Mouse (Mus musculus) monocyte, adult 2 months (primary cell): ENCODE measurements around the gene Etl4.
"Not testable (repeated sequence)": the region's sequence is repeated elsewhere in the genome, so short reads cannot be mapped to it uniquely, and the experiment has no call there.

ENCODE experiments used
- DNase-seq, 2 experiments: peaks; one replicate each; pipeline ENCODE4 v3.0.0; 2022; ENCODE audit warnings: low spot score in 2 of 2, low read depth in 1 of 2

Gene Etl4

DNA sequence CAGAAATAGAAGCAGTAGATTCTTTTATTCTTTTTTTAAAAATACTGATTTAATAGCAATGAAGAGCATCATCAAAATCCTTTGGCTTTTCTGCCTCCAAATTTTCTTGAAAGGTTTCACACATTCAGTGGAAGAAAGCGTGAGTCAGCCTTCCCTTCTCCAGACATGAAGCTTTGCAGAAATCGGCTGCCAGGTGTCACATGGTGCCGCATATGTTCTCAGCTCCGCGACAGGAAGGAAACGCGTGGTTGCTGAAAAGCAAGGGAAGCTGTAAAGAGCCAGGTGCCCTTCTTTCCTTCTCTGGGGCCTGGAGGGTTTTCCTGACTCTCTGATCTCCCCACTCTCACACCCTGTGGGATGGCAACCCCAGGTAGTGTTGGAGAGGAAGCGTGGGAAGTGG lies 383.8 kb downstream of the Etl4 start:
- DNase-seq, result no peak

DNA sequence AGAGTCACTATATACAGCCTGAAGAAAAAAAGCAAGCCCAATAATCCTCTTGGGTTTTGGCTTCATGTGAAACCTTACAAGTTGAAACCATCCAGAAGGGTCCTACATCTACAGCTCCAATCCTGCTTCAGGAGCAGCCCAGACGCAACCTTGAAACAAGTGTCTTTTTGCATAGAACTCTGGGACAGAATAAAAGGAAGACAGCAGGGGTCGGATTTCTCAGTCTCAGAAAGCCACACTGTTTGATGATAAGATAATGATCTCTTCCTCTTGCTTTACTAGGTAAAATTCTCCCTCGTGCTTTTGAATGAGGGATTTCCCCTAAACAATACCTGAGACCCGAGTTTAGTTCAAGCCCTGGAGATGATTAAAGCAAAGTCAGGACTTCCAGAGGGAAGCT lies 385.0 kb downstream of the Etl4 start:
- DNase-seq, result no peak

DNA sequence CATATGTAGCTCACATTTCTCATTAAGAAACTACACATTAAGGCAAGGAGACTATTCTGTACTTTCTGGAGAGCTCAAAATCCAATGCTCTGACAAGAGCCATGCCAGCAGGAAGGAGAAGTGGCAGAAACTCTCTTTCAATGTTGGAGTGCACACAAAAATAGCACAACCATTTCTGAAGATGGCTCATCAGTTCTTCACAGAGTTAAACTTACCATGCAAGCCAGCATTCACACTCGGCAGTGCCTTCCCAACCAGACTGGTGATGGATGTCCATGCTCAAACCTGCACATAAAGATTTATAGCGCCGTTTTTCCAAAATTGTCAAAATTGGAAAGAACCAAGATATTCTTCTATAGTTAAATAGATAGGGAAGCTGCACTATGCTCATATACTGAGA lies 392.9 kb downstream of the Etl4 start:
- no peak for DNase-seq

DNA sequence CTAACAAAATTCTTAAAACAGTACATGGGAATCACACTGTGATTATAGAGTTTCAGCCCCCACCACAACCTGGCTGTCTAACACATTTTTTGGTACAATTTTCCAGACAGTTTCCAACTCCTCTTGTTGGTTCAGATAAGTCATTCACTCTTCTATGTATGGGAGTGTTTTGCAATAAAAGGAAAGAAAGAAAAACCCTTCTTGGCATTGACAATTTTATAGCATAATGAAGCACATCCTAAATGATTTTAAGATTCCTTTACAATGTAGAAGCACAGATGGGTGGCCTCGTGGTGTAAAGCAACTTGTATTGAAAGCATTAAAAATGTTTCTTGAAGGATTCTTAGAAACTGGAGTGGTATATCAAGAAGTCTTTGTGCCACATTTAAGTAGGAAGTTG lies 415.4 kb downstream of the Etl4 start:
- no peak for DNase-seq

DNA sequence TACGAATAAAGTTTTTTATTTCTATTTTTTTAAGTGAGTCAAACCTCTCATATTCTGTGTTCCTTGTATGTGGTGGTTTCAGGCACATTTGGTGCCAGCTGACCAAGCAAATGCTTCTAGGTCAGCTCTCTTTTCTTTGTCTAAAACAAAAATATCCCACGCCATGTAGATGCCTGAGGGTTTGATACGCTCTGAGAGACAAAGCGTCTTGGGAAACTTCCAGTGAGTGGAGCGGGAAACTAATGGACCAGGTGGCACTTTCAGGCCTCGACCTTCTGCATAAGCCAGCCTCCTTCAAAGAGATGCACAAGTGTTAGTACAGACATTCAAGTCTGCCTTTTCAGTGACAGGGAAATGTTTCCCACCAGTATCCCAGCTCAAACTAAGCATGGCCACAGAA lies 426.6 kb downstream of the Etl4 start:
- DNase-seq, result no peak

DNA sequence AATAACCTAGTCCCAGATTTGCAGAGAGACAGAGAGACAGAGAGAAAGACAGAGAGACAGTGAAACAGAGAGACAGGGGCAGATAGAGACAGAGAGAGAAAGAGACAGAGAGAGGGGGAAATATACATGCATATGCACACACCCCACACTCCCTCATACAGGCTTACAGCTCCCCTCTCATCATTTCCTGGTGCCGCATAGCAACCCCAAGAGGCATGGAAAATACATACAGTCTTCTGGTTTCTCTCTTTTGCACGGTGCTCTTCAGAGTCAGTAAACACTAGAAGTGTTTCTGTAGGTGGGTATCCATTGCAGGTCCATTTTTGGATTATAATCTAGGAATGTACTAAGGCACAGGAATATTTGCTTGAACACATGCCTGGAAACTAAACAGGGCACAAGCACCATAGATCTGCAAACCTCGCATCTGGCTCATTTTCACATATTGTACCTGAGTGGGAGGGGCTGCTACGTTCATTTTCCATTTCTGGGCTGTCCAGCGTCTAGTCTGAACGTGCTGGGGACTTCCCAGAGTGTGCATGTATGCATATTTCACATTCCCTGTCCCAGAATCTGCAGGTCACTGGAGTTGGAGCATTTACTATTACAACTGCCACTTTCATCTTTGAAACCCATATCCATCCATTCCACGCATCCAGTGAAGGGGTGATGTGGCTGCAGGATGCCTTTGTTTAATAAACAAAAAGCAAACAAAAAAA lies 429.6 kb downstream of the Etl4 start:
- DNase-seq, result no peak

DNA sequence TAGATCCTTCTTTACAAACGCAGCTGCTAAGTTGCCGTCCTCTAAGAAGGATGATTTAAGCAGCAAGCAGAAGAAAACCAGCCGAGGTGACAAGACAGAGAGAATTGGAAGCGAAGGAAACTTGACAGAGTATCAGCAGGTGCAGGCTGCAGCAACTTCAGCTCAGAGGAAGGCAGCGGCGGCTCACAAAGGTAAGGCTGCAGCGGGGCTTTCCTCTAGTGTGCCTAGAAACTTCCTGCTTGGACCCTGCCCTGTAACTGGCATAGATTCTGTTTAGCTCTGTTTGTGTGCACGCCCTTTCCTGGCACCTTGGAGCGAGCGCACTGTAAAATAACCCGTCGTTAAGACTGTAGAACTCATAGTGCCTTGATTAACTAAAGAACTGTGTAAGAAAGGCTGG lies 430.3 kb downstream of the Etl4 start:
- DNase-seq, result no peak

DNA sequence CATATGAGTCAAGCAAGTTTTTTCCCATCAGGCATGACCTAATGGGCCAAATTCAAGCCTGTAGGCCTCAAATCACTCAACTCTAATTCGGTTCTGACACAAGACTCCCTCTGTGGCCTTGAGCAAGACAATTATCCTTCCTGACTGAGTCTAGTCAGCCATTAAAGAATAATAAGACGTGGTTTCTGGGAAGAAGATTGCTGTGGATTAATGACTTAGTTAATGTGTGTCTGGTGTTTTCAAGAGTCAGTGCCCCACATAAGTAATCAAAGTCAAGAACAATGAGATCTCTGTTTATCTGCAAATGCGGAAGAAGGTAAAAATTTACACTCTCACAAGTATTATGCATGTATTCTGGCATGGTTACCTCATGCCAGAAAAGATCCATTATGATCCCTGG lies 437.3 kb downstream of the Etl4 start:
- DNase-seq, result no peak

DNA sequence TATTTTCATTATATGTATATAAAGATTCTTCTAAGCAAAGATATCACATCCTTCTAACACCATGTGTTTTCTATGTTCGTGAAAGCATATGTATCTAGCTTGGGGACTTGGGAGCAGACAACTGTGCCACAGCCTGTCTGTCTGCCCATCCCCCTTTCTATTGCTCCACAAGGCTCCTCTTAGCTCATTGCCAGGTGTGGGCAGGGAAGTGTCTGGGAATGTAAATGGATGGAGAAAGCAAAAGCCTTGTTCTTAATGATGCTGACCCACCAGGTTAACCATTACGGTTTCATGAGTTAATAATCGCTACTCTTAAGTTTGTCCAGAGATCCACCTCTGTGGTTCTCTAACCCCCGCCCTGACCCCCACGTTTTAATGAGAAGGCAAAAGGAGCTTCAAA lies 439.7 kb downstream of the Etl4 start:
- DNase-seq, result no peak

DNA sequence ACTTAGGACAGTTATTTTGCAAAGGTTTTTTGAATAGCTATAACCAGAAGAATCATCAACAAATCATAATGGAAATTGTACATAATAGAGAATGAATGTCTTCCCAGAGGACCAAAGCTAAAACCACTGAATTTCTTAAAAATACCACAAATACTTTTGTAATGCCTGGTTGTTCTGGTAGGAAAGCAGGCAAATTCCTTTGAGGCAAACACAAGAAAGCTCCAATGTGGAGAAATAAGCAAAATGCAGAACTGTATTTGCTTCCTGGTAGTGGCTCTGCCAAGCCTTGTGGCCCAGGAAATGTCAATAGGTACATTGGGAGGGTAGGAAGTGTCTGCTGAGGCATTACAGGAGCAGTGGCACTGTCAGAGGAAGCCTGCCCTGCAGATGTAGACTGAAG lies 443.2 kb downstream of the Etl4 start:
- DNase-seq, result no peak

DNA sequence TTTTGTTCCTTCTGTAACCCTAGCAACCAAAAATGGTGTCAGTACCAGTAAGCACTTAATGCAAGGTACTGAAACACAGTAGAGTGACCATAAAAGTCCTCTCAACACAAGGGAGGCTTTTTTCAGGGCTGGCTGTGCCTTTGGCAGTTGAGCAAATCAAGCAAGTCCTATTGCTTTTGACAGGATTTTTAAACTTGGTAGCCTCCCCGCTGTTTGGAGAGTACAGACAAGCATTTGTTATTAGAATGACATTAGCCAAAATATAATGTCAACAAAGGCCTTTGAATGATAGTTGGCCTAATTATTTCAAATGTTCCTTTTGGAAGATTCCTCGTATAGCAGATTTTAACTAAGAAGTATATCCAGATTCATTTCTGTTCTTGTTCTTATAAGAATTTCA lies 467.4 kb downstream of the Etl4 start:
- no peak for DNase-seq

DNA sequence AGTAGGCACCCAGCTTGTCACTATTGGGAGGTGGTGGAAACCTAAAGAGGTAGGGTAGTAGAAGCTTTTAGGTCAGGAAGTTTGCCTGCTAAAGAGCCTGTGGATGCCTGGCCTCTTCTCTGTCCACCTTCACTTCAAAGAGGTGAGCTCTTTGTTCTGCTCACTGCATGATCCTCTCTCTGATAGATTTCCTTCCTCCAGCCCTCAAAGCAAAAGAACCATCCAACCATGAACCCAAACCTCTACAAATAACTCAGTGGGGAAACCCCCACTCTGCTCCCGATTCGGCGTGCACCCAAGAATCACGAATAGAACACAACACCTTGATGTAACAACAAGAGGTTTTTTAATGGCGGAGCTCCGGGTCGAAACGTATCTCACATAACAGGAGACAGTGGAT lies 471.3 kb downstream of the Etl4 start:
- DNase-seq, result not testable (repeated sequence)

DNA sequence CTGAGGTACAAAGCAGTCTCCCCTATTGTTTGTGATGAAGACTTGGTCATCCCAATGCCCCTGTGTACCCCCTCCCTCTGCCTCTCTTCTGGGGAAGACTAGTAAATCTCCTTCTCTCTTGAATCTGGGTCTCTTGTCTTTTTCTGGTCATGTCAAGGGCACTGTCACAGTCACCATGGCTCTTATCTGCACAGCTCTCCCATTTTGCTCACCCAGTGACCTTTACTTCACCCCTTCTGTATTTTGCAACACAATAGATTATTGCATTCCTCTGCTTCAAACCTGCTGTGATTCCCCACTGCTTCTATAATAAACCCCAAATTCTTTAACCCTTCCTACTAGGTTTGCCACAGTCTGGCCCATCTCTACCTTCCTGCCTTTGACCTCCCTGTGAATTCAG lies 484.5 kb downstream of the Etl4 start:
- DNase-seq, result no peak

DNA sequence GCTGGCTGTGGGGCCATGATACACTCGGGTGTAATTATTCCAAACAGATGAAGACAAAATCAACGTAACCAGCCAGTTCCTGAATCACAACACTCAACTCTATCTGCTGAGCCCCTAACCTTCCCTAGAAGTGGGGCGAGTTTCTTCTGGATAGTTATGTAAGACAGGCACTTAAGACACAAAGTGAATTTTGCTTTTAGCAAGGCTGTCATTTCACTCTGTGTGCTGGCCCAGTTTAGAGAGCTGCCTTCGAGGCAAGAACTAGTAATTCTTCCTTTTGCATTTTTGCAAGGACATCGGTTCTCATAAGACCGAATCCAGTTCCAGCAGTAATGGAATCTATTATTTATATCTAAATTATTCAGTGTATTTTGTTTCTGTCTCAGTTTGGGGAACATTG lies 487.4 kb downstream of the Etl4 start:
- no peak for DNase-seq

DNA sequence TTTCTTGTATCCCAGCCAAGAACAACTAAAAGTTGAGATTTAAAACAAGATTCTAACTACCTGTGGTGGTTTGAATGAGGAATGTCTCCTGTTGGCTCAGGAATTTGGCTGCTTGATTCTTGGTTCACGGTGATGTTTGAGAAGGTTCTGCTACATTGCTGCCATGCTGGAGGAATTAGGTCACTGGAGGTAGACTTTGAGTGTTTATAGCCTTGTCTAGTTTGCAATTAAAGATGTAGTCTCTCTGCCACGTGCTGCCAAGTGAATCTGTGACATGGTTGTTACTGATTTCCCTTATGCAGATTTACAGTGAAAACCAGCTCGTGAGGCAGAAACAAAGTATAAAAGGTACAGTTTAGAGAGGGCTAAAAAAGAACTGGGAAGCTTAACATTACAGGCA lies 491.0 kb downstream of the Etl4 start:
- no peak for DNase-seq

DNA sequence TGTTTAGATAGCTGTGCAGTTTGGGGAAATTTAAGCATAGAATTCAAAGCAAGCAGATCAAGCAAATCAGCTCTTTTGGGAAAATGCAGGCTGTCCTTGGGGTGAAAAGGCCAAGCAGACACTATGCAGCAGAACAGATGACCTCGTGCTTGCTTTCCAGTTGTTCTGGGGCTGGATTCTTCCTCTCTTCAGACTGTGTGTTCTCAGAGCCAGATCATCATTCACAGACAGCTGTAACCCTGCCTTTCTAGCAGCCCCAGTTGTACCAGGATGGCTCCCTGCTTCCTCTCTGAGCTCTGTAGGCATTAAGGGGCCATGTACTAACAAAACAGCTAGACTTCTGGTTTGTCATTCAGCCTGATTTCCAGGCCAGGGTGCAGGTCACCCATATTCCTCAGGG lies 494.8 kb downstream of the Etl4 start:
- DNase-seq, result no peak

DNA sequence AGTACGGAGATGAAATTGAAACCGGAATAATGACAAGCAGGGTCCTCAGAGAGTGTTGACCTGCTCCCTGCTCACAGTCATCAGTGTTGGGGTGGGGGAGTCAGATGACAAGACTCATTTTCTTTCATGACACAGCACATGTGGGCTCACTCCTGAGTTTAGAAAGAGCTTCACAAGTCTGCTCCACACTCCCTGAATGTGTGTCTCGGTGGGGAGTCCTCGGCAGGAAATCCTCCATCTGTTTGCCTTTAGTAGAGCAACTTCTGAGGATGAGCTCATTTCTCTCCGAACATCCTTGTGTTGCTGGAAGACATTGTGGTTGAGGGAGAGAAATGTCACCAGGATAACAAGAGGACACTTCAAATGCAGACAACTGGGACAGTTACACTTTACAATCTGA lies 497.5 kb downstream of the Etl4 start:
- DNase-seq, result no peak

DNA sequence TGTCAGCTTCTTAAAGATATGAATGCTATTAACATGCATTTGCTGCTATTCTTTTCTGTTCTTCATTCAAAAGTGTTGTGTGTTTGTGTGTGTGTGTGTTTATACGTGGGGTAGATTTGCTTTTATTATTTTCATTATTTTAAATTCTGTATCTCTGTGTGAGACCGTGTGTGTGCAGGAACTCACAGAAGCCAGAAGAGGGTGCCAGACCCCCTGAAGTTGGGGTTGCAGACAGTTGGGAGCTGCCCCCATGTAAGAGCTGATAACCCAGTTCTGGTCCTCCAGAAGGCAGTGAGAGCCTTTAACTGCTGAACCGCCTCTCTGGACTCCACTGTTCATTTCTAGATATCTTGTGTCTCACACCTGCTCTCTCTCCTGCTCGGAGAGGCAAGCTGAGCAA lies 505.3 kb downstream of the Etl4 start:
- DNase-seq, result no peak

DNA sequence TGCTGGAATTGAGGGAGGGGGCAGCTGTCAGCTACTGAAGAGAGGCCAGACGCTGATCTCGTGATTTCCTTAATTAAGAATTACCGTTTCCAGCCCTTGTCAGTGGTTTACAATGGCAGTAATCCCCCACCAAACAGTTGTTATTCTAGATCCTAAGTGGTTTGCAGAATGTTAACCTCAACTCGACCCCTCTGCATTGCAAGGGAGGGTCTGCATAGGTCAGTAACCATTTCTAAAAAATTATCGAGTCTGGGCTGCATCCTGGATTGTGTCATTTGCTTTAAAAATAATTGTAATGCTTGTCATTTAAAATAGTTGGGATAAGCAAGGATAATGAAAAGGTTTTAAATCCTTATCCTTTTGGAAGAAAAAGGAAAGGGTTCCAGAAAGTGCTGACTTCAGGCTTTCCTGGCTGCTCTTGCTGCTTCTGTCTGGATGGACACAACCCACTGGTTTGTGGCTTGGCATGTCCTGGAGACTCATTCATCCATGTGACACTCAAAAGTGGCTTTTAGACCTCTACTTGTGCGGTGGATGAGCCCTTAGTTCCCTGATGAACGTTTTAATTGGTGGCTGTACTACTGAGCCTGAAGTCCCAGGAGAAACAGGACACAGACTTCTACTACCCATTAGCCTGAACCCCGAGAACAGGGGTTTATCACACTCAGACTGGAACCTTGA lies 507.5 kb downstream of the Etl4 start:
- DNase-seq, result no peak

DNA sequence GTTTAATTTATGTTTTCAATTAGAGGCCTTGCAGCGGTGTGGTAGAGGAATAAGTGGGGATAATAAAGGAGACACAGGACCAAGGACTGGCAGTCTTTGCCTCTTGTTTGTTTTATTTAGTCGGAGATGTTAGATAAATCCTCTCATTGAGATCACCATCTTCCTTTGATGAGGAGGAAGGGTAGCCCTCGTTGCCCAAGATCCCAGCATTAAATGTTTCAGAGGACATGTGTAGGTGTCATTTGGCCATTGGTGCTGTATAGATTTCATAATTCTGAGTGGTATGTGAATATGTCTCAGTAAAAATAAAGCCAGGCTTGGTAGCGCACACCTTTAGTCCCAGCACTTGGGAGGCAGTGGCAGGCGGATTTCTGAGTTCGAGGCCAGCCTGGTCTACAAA lies 508.4 kb downstream of the Etl4 start:
- DNase-seq, result no peak

DNA sequence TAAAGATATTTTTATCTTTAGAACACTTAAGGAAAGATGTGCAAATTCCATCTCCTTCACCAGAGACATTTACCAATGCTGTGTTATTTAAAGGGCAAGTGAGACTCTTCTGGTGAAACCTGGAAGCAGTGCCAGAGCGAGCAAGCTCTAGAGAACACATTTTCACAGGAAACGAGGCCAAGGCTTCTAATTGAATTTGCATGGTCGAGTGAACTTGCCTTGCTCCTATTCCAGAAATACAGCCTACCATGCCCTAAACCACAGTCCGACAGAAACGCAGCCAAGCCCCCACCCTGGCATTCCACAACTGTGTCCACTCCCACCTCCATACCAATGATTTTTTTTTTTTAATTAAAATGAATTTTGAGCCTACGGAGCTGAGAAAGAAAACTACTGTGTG lies 510.4 kb downstream of the Etl4 start:
- no peak for DNase-seq

DNA sequence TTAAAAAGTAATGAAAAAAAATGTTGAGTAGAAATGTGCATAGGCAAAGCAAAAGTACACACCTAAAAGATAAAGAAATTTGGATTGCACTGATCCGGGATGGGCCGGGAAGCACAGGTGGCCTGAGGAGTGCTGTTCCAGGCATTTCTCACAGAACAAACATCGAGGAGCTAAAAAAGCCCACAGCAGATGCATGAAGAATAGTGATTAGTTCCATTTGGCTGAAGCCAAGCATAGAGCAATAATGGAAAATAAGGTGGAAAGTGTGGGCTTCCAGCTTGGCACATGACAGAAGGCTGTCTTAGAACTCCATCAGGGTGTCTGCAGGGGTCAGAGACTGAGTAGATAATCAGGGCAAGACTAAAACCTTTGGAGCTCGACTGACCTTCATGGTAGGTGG lies 512.7 kb downstream of the Etl4 start:
- no peak for DNase-seq

DNA sequence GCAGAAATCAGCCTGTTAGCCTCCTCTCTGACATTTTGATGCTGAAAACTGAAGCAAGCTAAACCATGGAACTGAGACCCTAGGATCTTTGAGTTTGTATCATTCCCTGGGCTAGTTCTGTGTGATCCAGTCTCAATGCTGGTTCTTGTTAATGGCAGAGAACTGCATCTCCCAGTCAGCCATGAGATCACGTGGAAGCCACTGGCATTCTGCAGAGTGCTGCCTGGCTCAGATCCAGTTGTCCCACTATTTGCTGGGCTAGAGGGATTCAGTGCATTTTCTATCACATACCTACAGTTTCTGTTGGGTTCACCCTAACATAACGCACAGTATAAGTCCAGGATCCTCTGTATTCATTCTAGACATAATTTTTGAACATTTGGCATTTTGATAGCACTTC lies 524.1 kb downstream of the Etl4 start:
- DNase-seq, result no peak
